Mouse (Mus musculus): ENCODE results near the gene Irgm1.
"Not testable (repeated sequence)": the region's sequence is repeated elsewhere in the genome, so short reads cannot be mapped to it uniquely, and the experiment has no call there.

Gene Irgm1

GRCm38 (mm10) chr11:48853474-48854180, 17.9 kb downstream of the Irgm1 start:
- peak; percentile 74 for DNase-seq (ENCODE audit: low spot score)

GRCm38 (mm10) chr11:48852624-48853473, 18.6 kb downstream of the Irgm1 start:
- no peak for DNase-seq (ENCODE audit: low spot score)

- DNase-seq (ENCODE audit: low spot score) = no peak
These were observed 19.3 kb downstream of the Irgm1 start for GRCm38 (mm10) chr11:48852190-48852589.

- DNase-seq (ENCODE audit: low spot score) = no peak
These were observed 20.1 kb downstream of the Irgm1 start for GRCm38 (mm10) chr11:48851270-48851995.

GRCm38 (mm10) chr11:48850240-48850639, 21.2 kb downstream of the Irgm1 start:
- DNase-seq (ENCODE audit: low spot score) = no peak

- no peak for DNase-seq (ENCODE audit: low spot score)
These were observed 24.6 kb downstream of the Irgm1 start for GRCm38 (mm10) chr11:48846881-48847280.

- DNase-seq (ENCODE audit: low spot score) = not testable (repeated sequence)
These were observed 25.1 kb downstream of the Irgm1 start for GRCm38 (mm10) chr11:48846362-48846761.

- no peak for DNase-seq (ENCODE audit: low spot score)
These were observed 26.2 kb downstream of the Irgm1 start for GRCm38 (mm10) chr11:48845244-48845815.

- no peak for DNase-seq (ENCODE audit: low spot score)
These were observed 27.2 kb downstream of the Irgm1 start for GRCm38 (mm10) chr11:48844309-48844708.

GRCm38 (mm10) chr11:48843202-48843601, 28.3 kb downstream of the Irgm1 start:
- no peak for DNase-seq (ENCODE audit: low spot score)

- no peak for DNase-seq (ENCODE audit: low spot score)
These were observed 29.1 kb downstream of the Irgm1 start for GRCm38 (mm10) chr11:48842378-48842792.

- no peak for DNase-seq (ENCODE audit: low spot score)
These were observed 30.3 kb downstream of the Irgm1 start for GRCm38 (mm10) chr11:48841213-48841612.

- DNase-seq (ENCODE audit: low spot score) = no peak
These were observed 30.7 kb downstream of the Irgm1 start for GRCm38 (mm10) chr11:48840805-48841204.

- no peak for DNase-seq (ENCODE audit: low spot score)
These were observed 32.4 kb downstream of the Irgm1 start for GRCm38 (mm10) chr11:48838879-48839680.

GRCm38 (mm10) chr11:48838181-48838797, 33.2 kb downstream of the Irgm1 start:
- peak; percentile 42 for DNase-seq (ENCODE audit: low spot score)

GRCm38 (mm10) chr11:48837310-48838180, 33.9 kb downstream of the Irgm1 start:
- peak; percentile 50 for DNase-seq (ENCODE audit: low spot score)

GRCm38 (mm10) chr11:48836990-48837309, 34.5 kb downstream of the Irgm1 start:
- no peak for DNase-seq (ENCODE audit: low spot score)

GRCm38 (mm10) chr11:48835923-48836322, 35.6 kb downstream of the Irgm1 start:
- DNase-seq (ENCODE audit: low spot score) = no peak

- DNase-seq (ENCODE audit: low spot score) = peak; percentile 77
These were observed 37.5 kb downstream of the Irgm1 start for GRCm38 (mm10) chr11:48833731-48834639.

All from ovary, adult 18-20 months (tissue).